Comparison of ENCODE assay signal across 27 mouse cellular contexts in the genomic region with DNA sequence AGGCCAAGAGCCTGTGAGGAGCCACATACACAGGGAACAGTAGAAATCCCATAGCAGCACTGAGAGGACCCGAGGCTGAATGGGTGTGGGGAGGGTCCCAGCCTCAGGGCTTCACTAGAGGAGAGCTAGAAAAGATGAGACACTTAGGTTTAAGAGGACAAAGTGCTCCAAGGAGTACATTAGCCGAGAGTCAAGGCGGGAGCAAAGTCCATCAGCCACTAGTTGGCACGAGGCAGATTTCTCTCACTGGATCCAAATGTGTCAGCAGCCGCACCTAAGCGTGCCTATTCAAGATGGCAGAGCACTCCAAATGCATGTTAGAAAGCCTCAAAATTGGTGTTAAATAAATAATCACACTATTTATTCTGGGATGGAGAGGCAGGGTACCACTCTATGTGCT.
DNase-seq lines count a peak whose midpoint lies in the region; ATAC-seq and TF ChIP-seq lines count a peak whose summit lies in the region.
"Had no signal": no experiment of that assay in that cellular context is flagged by ENCODE, and none has a peak within 500 bp of the region (broad histone marks: within the 10 kb centered on the region; RNA-seq: fewer than 3 reads in every experiment).

No protein-coding gene starts in this region.

- intact Hi-C loops in left cerebral cortex, adult 2 months (cut with DNase I), result no loop called here
- intact Hi-C loops in left cerebral cortex, postnatal 14 days (cut with DNase I), result no loop called here
- intact Hi-C loops in heart, postnatal 36 days (cut with DNase I), result no loop called here

- no peak overlapping the region for H3K4me3 ChIP-seq in intestine, embryonic 16.5 days (ENCODE audit: low read length)
- H3K4me3 ChIP-seq in intestine, embryonic 15.5 days (replicated peaks), result no peak overlapping the region
- no peak overlapping the region for H3K4me3 ChIP-seq in left cerebral cortex, adult 2 months
- H3K4me3 ChIP-seq: embryonic facial prominence, embryonic 12.5 days; heart, embryonic 10.5 days; heart, embryonic 15.5 days; midbrain, embryonic 13.5 days had no signal

- H3K9me3 ChIP-seq in intestine, embryonic 16.5 days (ENCODE audit: control insufficient read depth, low read length), result no peaks in the 10 kb centered on the region
- no peaks in the 10 kb centered on the region for H3K9me3 ChIP-seq in intestine, embryonic 15.5 days
- H3K9me3 ChIP-seq: embryonic facial prominence, embryonic 12.5 days; heart, embryonic 10.5 days; heart, embryonic 15.5 days; midbrain, embryonic 13.5 days had no signal

- no peaks in the 10 kb centered on the region for H3K27me3 ChIP-seq in intestine, embryonic 16.5 days (replicated peaks; ENCODE audit: control insufficient read depth, insufficient read depth, low read length)
- no peaks in the 10 kb centered on the region for H3K27me3 ChIP-seq in intestine, embryonic 15.5 days (replicated peaks)
- H3K27me3 ChIP-seq: embryonic facial prominence, embryonic 12.5 days; heart, embryonic 15.5 days; midbrain, embryonic 13.5 days; Patski had no signal

- peak; percentile 21 for ATAC-seq in intestine, embryonic 16.5 days
- no peak; the same call in 1 of the 2 replicates for ATAC-seq in intestine, embryonic 15.5 days
- ATAC-seq: forebrain, embryonic 14.5 days; hindbrain, embryonic 16.5 days; midbrain, embryonic 13.5 days; Patski had no signal

- TF ChIP-seq CTCF in left cerebral cortex, adult 2 months (IDR thresholded peaks at IDR 0.05), result no peak

- peaks cover 16% of the 10 kb centered on the region for H3K4me1 ChIP-seq in intestine, embryonic 16.5 days (ENCODE audit: control insufficient read depth, insufficient read depth, low read length)
- H3K4me1 ChIP-seq in intestine, embryonic 15.5 days (replicated peaks), result peaks cover 5% of the 10 kb centered on the region; the same call in 1 of the 2 replicates
- H3K4me1 ChIP-seq: heart, embryonic 10.5 days; heart, embryonic 15.5 days had no signal

- 77% methylated on average over 6 of the region's 6 CpGs for WGBS in intestine, embryonic 16.5 days
- 77% methylated on average over 6 of the region's 6 CpGs for WGBS in intestine, embryonic 15.5 days

- DNase-seq in left cerebral cortex, adult 2 months (ENCODE audit: extremely low spot score in 1 of 2, low spot score in 2 of 2), result no peak
- no peak for DNase-seq in left cerebral cortex, postnatal 14 days (ENCODE audit: low spot score in 2 of 2)
- peak; percentile 86 for DNase-seq in kidney, adult 9 months
- peak; percentile 79 to 80 for DNase-seq in kidney, postnatal 36 days
- no peak for DNase-seq in heart, postnatal 36 days
- DNase-seq in urinary bladder, adult 2 months (ENCODE audit: low spot score), result no peak
- DNase-seq: adrenal gland, postnatal 10 days; cerebellum, adult 8-10 months; cerebellum, postnatal 36 days; gastrocnemius, postnatal 14 days; layer of hippocampus, postnatal 36 days; liver; lung, adult 2 months; lung, postnatal 10 days; spleen, adult 18-20 months; thymus, postnatal 14 days had no signal

- no peak overlapping the region for H3K27ac ChIP-seq in intestine, embryonic 16.5 days (ENCODE audit: low read length)
- H3K27ac ChIP-seq in intestine, embryonic 15.5 days, result no peak overlapping the region
- H3K27ac ChIP-seq in left cerebral cortex, adult 2 months, result peak overlapping the region; percentile 41; the same call in 1 of the 2 replicates
- H3K27ac ChIP-seq: embryonic facial prominence, embryonic 12.5 days; heart, embryonic 10.5 days; heart, embryonic 15.5 days; liver, embryonic 14.5 days; macrophage; midbrain, embryonic 13.5 days had no signal

- no peak overlapping the region for H3K9ac ChIP-seq in intestine, embryonic 16.5 days (ENCODE audit: low read depth, low read length)
- no peak overlapping the region for H3K9ac ChIP-seq in intestine, embryonic 15.5 days
- H3K9ac ChIP-seq: embryonic facial prominence, embryonic 12.5 days; heart, embryonic 15.5 days; liver, embryonic 14.5 days; midbrain, embryonic 13.5 days had no signal

- no peak overlapping the region for H3K4me2 ChIP-seq in intestine, embryonic 16.5 days (ENCODE audit: low read depth, low read length)
- H3K4me2 ChIP-seq in intestine, embryonic 15.5 days (replicated peaks), result no peak overlapping the region
- H3K4me2 ChIP-seq: embryonic facial prominence, embryonic 12.5 days; heart, embryonic 15.5 days; midbrain, embryonic 13.5 days had no signal

- H3K36me3 ChIP-seq in intestine, embryonic 16.5 days (ENCODE audit: control insufficient read depth, insufficient read depth, low read length), result no peaks in the 10 kb centered on the region
- H3K36me3 ChIP-seq in intestine, embryonic 15.5 days, result no peaks in the 10 kb centered on the region
- H3K36me3 ChIP-seq: embryonic facial prominence, embryonic 12.5 days; heart, embryonic 10.5 days; heart, embryonic 15.5 days; midbrain, embryonic 13.5 days had no signal

Comparison
In these comparisons a context has a peak if more than half of its experiments do, and no peak if none do; other contexts are left out.
1. DNase-seq: peak in kidney, adult 9 months (single experiment) and kidney, postnatal 36 days (2 of 2); none in left cerebral cortex, adult 2 months (0 of 2), left cerebral cortex, postnatal 14 days (0 of 2), heart, postnatal 36 days (0 of 2) and urinary bladder, adult 2 months (single experiment).